ENCODE assay signal across 7 mouse cellular contexts in genomic region chr11:101170811-101171610, GRCm38 (mm10). TPM values are rescaled to one million over a fixed set of nuclear protein-coding genes. Genes with fewer than 3 reads are reported as not detected.
DNase-seq lines count a peak whose midpoint lies in the region; ATAC-seq lines count a peak whose summit lies in the region.

Gene Plekhh3 (minus strand): TSS chr11:101171351.

- H3K9me3 ChIP-seq in intestine, embryonic 15.5 days: no peaks in the 10 kb centered on the region
- H3K9me3 ChIP-seq in midbrain, embryonic 10.5 days (replicated peaks): no peaks in the 10 kb centered on the region

- DNase-seq in adrenal gland, adult (ENCODE audit: inconsistent age in 2 of 2, low spot score in 1 of 2): peak; percentile 97 to 98
- DNase-seq in embryo, embryonic 10 days (ENCODE audit: low spot score): peak; percentile 99
- DNase-seq in gastrocnemius, postnatal 36 days: peak; percentile 89 to 93
- DNase-seq in left cerebral cortex, postnatal 25 days (ENCODE audit: low spot score in 2 of 2): peak; percentile 95 to 99
- peak; percentile 98 for DNase-seq in midbrain, embryonic 10.5 days (ENCODE audit: low spot score)
- DNase-seq in right cerebral cortex, postnatal 4 days: peak; percentile 86

- peaks cover 12% of the 10 kb centered on the region for H3K27me3 ChIP-seq in intestine, embryonic 15.5 days (replicated peaks)
- H3K27me3 ChIP-seq in midbrain, embryonic 10.5 days (ENCODE audit: low read depth, poor library complexity, severe bottlenecking): peaks cover 91% of the 10 kb centered on the region

- peak within 1 kb of the TSS; percentile 69 for H3K4me3 ChIP-seq in intestine, embryonic 15.5 days (replicated peaks)
- H3K4me3 ChIP-seq in midbrain, embryonic 10.5 days: peak within 1 kb of the TSS; percentile 62

- peak within 1 kb of the TSS; percentile 93 for H3K4me2 ChIP-seq in intestine, embryonic 15.5 days (replicated peaks)

- H3K27ac ChIP-seq in intestine, embryonic 15.5 days: peak within 1 kb of the TSS; percentile 94
- peak within 1 kb of the TSS; percentile 79 for H3K27ac ChIP-seq in midbrain, embryonic 10.5 days (replicated peaks)

- under 1% methylated on average over 49 of the region's 50 CpGs for WGBS in intestine, embryonic 15.5 days
- WGBS in midbrain, embryonic 10.5 days: under 1% methylated on average over 49 of the region's 50 CpGs

- peak within 1 kb of the TSS; percentile 72 for H3K9ac ChIP-seq in intestine, embryonic 15.5 days

- peaks cover 17% of the 10 kb centered on the region for H3K36me3 ChIP-seq in intestine, embryonic 15.5 days
- H3K36me3 ChIP-seq in midbrain, embryonic 10.5 days: peaks cover 16% of the 10 kb centered on the region

- peak; percentile 95 for ATAC-seq in intestine, embryonic 15.5 days

- peaks cover 52% of the 10 kb centered on the region for H3K4me1 ChIP-seq in intestine, embryonic 15.5 days (replicated peaks)
- H3K4me1 ChIP-seq in midbrain, embryonic 10.5 days: peaks cover 68% of the 10 kb centered on the region

- intact Hi-C loops in gastrocnemius, postnatal 36 days (cut with DNase I): loop anchor here (5.0 kb wide), 1 partner anchor 54 kb away; the partner anchor contains the start of genes Retreg3 and Tubg1
- intact Hi-C loops in left cerebral cortex, postnatal 25 days (cut with DNase I): loop anchor here (2.0 kb wide), 1 partner anchor 50 kb away; no protein-coding TSS in a partner anchor

RNA-seq across cellular contexts. Expression of gene Plekhh3, which starts in this region (rescaled TPM):
- total RNA-seq in gastrocnemius, postnatal 36 days (2021): 10 to 100 TPM; 22.4 to 27.6 TPM
- polyA plus RNA-seq in intestine, embryonic 15.5 days (2015; fragmentation: Nextera tagmentation; extraction: Ambion mirVana): 11.1 and 12.7 TPM in 2 replicates
- total RNA-seq in left cerebral cortex, postnatal 25 days (2021): 10 to 100 TPM in 1 of 2 experiments, 1 to 10 TPM in 1; 8.8 to 11.5 TPM
- polyA plus RNA-seq in midbrain, embryonic 10.5 days (2016; fragmentation: Nextera tagmentation; extraction: Ambion mirVana): 4.5 and 5.6 TPM in 2 replicates

Comparison
In these comparisons a context has a peak if more than half of its experiments do, and no peak if none do; other contexts are left out.
1. Peak in every context shown above with its lines: DNase-seq, ATAC-seq, H3K4me3 ChIP-seq and H3K27ac ChIP-seq.